Mouse (Mus musculus): ENCODE measurements around the gene Sh3bgr. TPM values are rescaled to one million over a fixed set of nuclear protein-coding genes. Genes with fewer than 3 reads are reported as not detected.

Gene Sh3bgr
- polyA plus RNA-seq, 1 experiment from 2014 or later = 35.6 TPM

GRCm38 (mm10) chr16:96165723-96166264 lies 34.5 kb upstream of the Sh3bgr start:
- Histone ChIP-seq H3K4me3 (replicated peaks) (no peak overlapping the region), H3K9me3 (no peaks in the 10 kb centered on the region), H3K36me3 (no peaks in the 10 kb centered on the region), H3K27ac (no peak overlapping the region), H3K9ac (no peak overlapping the region), H3K4me2 (no peak overlapping the region), H3K27me3 (replicated peaks) (no peaks in the 10 kb centered on the region), H3K4me1 (no peaks in the 10 kb centered on the region)
- 56% methylated on average over 4 of the region's 4 CpGs for WGBS
- no peak for ATAC-seq (ENCODE audit: insufficient read depth, low FRiP score, low read depth)

- no peaks in the 10 kb centered on the region for H3K27me3 ChIP-seq (replicated peaks)
- no peak overlapping the region for H3K27ac ChIP-seq
- no peak overlapping the region for H3K4me2 ChIP-seq
- no peak overlapping the region for H3K9ac ChIP-seq
- H3K4me1 ChIP-seq = no peaks in the 10 kb centered on the region
- no peaks in the 10 kb centered on the region for H3K36me3 ChIP-seq
- no peaks in the 10 kb centered on the region for H3K9me3 ChIP-seq
- ATAC-seq (ENCODE audit: insufficient read depth, low FRiP score, low read depth) = no peak
- no peak overlapping the region for H3K4me3 ChIP-seq (replicated peaks)
- 87% methylated on average over 4 of the region's 4 CpGs for WGBS
Observed at GRCm38 (mm10) chr16:96168837-96169236, 31.4 kb upstream of the Sh3bgr start.

- Histone ChIP-seq H3K4me2 (no peak overlapping the region), H3K9ac (no peak overlapping the region), H3K9me3 (no peaks in the 10 kb centered on the region), H3K27ac (no peak overlapping the region), H3K4me1 (no peaks in the 10 kb centered on the region), H3K4me3 (replicated peaks) (no peak overlapping the region), H3K27me3 (replicated peaks) (no peaks in the 10 kb centered on the region), H3K36me3 (no peaks in the 10 kb centered on the region)
- 43% methylated on average over 8 of the region's 8 CpGs for WGBS
- ATAC-seq (ENCODE audit: insufficient read depth, low FRiP score, low read depth) = no peak
Observed at GRCm38 (mm10) chr16:96173648-96174047, 26.6 kb upstream of the Sh3bgr start.

GRCm38 (mm10) chr16:96175399-96175798 lies 24.9 kb upstream of the Sh3bgr start:
- H3K4me1 ChIP-seq = no peaks in the 10 kb centered on the region
- H3K4me2 ChIP-seq = no peak overlapping the region
- no peak overlapping the region for H3K4me3 ChIP-seq (replicated peaks)
- H3K9ac ChIP-seq = no peak overlapping the region
- WGBS = 47% methylated on average over 2 of the region's 2 CpGs
- H3K9me3 ChIP-seq = no peaks in the 10 kb centered on the region
- no peak for ATAC-seq (ENCODE audit: insufficient read depth, low FRiP score, low read depth)
- no peak overlapping the region for H3K27ac ChIP-seq
- no peaks in the 10 kb centered on the region for H3K27me3 ChIP-seq (replicated peaks)
- H3K36me3 ChIP-seq = no peaks in the 10 kb centered on the region

GRCm38 (mm10) chr16:96179156-96179555 lies 21.1 kb upstream of the Sh3bgr start:
- Histone ChIP-seq H3K27ac (no peak overlapping the region), H3K4me3 (replicated peaks) (no peak overlapping the region), H3K9me3 (no peaks in the 10 kb centered on the region), H3K36me3 (no peaks in the 10 kb centered on the region), H3K9ac (no peak overlapping the region), H3K27me3 (replicated peaks) (no peaks in the 10 kb centered on the region), H3K4me2 (no peak overlapping the region), H3K4me1 (no peaks in the 10 kb centered on the region)
- ATAC-seq (ENCODE audit: insufficient read depth, low FRiP score, low read depth) = no peak

GRCm38 (mm10) chr16:96187619-96188018 lies 12.6 kb upstream of the Sh3bgr start:
- no peak overlapping the region for H3K9ac ChIP-seq
- ATAC-seq (ENCODE audit: insufficient read depth, low FRiP score, low read depth) = no peak
- WGBS = 82% methylated on average over 5 of the region's 5 CpGs

GRCm38 (mm10) chr16:96191531-96192506 lies 8.4 kb upstream of the Sh3bgr start, which contains the start of gene Lca5l:
Lca5l (minus strand) TSS chr16:96192271.
- H3K4me3 ChIP-seq (replicated peaks) = peak within 1 kb of the TSS; percentile 76
- H3K27ac ChIP-seq = peak within 1 kb of the TSS; percentile 68; the same call in 1 of the 2 replicates
- H3K36me3 ChIP-seq = no peaks in the 10 kb centered on the region
- no peaks in the 10 kb centered on the region for H3K27me3 ChIP-seq (replicated peaks)
- H3K4me2 ChIP-seq = peak within 1 kb of the TSS; percentile 73
- no peaks in the 10 kb centered on the region for H3K9me3 ChIP-seq
- H3K4me1 ChIP-seq = no peaks in the 10 kb centered on the region
- peak within 1 kb of the TSS; percentile 66 for H3K9ac ChIP-seq
- peak; percentile 98 for ATAC-seq (ENCODE audit: insufficient read depth, low FRiP score, low read depth)
- under 1% methylated on average over 77 of the region's 77 CpGs for WGBS

More at GRCm38 (mm10) chr16:96187619-96188018, 12.6 kb upstream of the Sh3bgr start:
- Histone ChIP-seq H3K4me3 (replicated peaks) (no peak overlapping the region), H3K9me3 (no peaks in the 10 kb centered on the region), H3K4me2 (no peak overlapping the region), H3K4me1 (no peaks in the 10 kb centered on the region), H3K27me3 (replicated peaks) (no peaks in the 10 kb centered on the region), H3K27ac (no peak overlapping the region), H3K36me3 (no peaks in the 10 kb centered on the region)

GRCm38 (mm10) chr16:96200702-96201028 lies 415 bp downstream of the Sh3bgr start:
- H3K27me3 ChIP-seq (replicated peaks) = no peaks in the 10 kb centered on the region
- peaks cover 10% of the 10 kb centered on the region; the same call in 1 of the 2 replicates for H3K4me1 ChIP-seq
- peak overlapping the region; percentile 67 for H3K27ac ChIP-seq
- no peaks in the 10 kb centered on the region for H3K36me3 ChIP-seq
- H3K4me2 ChIP-seq = peak overlapping the region; percentile 68
- 38% methylated on average over 9 of the region's 9 CpGs for WGBS
- no peak for ATAC-seq (ENCODE audit: insufficient read depth, low FRiP score, low read depth)
- peak overlapping the region; percentile 32 for H3K4me3 ChIP-seq (replicated peaks)
- no peaks in the 10 kb centered on the region for H3K9me3 ChIP-seq
- H3K9ac ChIP-seq = no peak overlapping the region

GRCm38 (mm10) chr16:96201485-96202232 lies 1.4 kb downstream of the Sh3bgr start:
- H3K4me3 ChIP-seq (replicated peaks) = no peak overlapping the region
- peak overlapping the region; percentile 67; the same call in 1 of the 2 replicates for H3K27ac ChIP-seq
- WGBS = 57% methylated on average over 11 of the region's 11 CpGs
- no peak overlapping the region; the same call in 1 of the 2 replicates for H3K4me2 ChIP-seq
- H3K27me3 ChIP-seq (replicated peaks) = 0 out of 2 replicates have a peak, but pooled peaks cover 5% of the 10 kb centered on the region
- peaks cover 10% of the 10 kb centered on the region; the same call in 1 of the 2 replicates for H3K4me1 ChIP-seq
- H3K9ac ChIP-seq = no peak overlapping the region
- no peak for ATAC-seq (ENCODE audit: insufficient read depth, low FRiP score, low read depth)
- no peaks in the 10 kb centered on the region for H3K36me3 ChIP-seq
- no peaks in the 10 kb centered on the region for H3K9me3 ChIP-seq

GRCm38 (mm10) chr16:96209789-96210188 lies 9.5 kb downstream of the Sh3bgr start:
- H3K9ac ChIP-seq = no peak overlapping the region
- no peak overlapping the region for H3K4me2 ChIP-seq
- 0 out of 2 replicates have a peak, but pooled peaks cover 5% of the 10 kb centered on the region for H3K27me3 ChIP-seq (replicated peaks)
- ATAC-seq (ENCODE audit: insufficient read depth, low FRiP score, low read depth) = no peak
- H3K4me1 ChIP-seq = peaks cover 8% of the 10 kb centered on the region
- no peaks in the 10 kb centered on the region for H3K9me3 ChIP-seq
- H3K4me3 ChIP-seq (replicated peaks) = no peak overlapping the region
- 87% methylated on average over 10 of the region's 10 CpGs for WGBS
- H3K27ac ChIP-seq = no peak overlapping the region
- H3K36me3 ChIP-seq = no peaks in the 10 kb centered on the region

- Histone ChIP-seq H3K4me1 (peaks cover 8% of the 10 kb centered on the region), H3K9me3 (no peaks in the 10 kb centered on the region), H3K27ac (peak overlapping the region; percentile 61; the same call in 1 of the 2 replicates), H3K4me2 (no peak overlapping the region), H3K27me3 (replicated peaks) (0 out of 2 replicates have a peak, but pooled peaks cover 5% of the 10 kb centered on the region), H3K9ac (no peak overlapping the region), H3K36me3 (no peaks in the 10 kb centered on the region), H3K4me3 (replicated peaks) (no peak overlapping the region)
- ATAC-seq (ENCODE audit: insufficient read depth, low FRiP score, low read depth) = no peak
- WGBS = 71% methylated on average over 7 of the region's 7 CpGs
Observed at GRCm38 (mm10) chr16:96210856-96211255, 10.6 kb downstream of the Sh3bgr start.
